Mouse (Mus musculus): ENCODE measurements around the gene Mmp14.

The Mmp14 gene

GRCm38 (mm10) chr14:54413877-54414700 is 17.3 kb upstream of the Mmp14 start:
- no peak for DNase-seq (ENCODE audit: low spot score in 2 of 2)

- DNase-seq (ENCODE audit: low spot score in 2 of 2): no peak
Measured at GRCm38 (mm10) chr14:54415241-54416020, 16.0 kb upstream of the Mmp14 start.

- no peak for DNase-seq (ENCODE audit: low spot score in 2 of 2)
Measured at GRCm38 (mm10) chr14:54416229-54416775, 15.1 kb upstream of the Mmp14 start.

- no peak for DNase-seq (ENCODE audit: low spot score in 2 of 2)
Measured at GRCm38 (mm10) chr14:54416830-54417229, 14.6 kb upstream of the Mmp14 start.

- DNase-seq (ENCODE audit: low spot score in 2 of 2): no peak
Measured at GRCm38 (mm10) chr14:54417623-54418081, 13.8 kb upstream of the Mmp14 start, which contains the start of gene Slc7a7. Gene Slc7a7 (minus strand): TSS chr14:54417780.

GRCm38 (mm10) chr14:54421014-54421413 is 10.4 kb upstream of the Mmp14 start:
- DNase-seq (ENCODE audit: low spot score in 2 of 2): no peak

- DNase-seq (ENCODE audit: low spot score in 2 of 2): no peak
Measured at GRCm38 (mm10) chr14:54423406-54423805, 8.0 kb upstream of the Mmp14 start.

- no peak for DNase-seq (ENCODE audit: low spot score in 2 of 2)
Measured at GRCm38 (mm10) chr14:54424634-54425033, 6.8 kb upstream of the Mmp14 start.

- no peak for DNase-seq (ENCODE audit: low spot score in 2 of 2)
Measured at GRCm38 (mm10) chr14:54425540-54425939, 5.9 kb upstream of the Mmp14 start.

- DNase-seq (ENCODE audit: low spot score in 2 of 2): no peak
Measured at GRCm38 (mm10) chr14:54426003-54426688, 5.3 kb upstream of the Mmp14 start.

- peak; percentile 83 to 91 for DNase-seq (ENCODE audit: low spot score in 2 of 2)
Measured at GRCm38 (mm10) chr14:54426689-54427398, 4.6 kb upstream of the Mmp14 start, which contains the start of gene Mrpl52. Gene Mrpl52 (plus strand): TSS chr14:54426909.

GRCm38 (mm10) chr14:54427696-54428095 is 3.7 kb upstream of the Mmp14 start:
- DNase-seq (ENCODE audit: low spot score in 2 of 2): no peak

- no peak for DNase-seq (ENCODE audit: low spot score in 2 of 2)
Measured at GRCm38 (mm10) chr14:54428421-54428820, 3.0 kb upstream of the Mmp14 start.

- no peak for DNase-seq (ENCODE audit: low spot score in 2 of 2)
Measured at GRCm38 (mm10) chr14:54429332-54430093, 1.9 kb upstream of the Mmp14 start.

- no peak for DNase-seq (ENCODE audit: low spot score in 2 of 2)
Measured at GRCm38 (mm10) chr14:54430406-54431145, 836 bp upstream of the Mmp14 start.

GRCm38 (mm10) chr14:54432078-54432836 is 845 bp downstream of the Mmp14 start:
- DNase-seq (ENCODE audit: low spot score in 2 of 2): no peak

- no peak for DNase-seq (ENCODE audit: low spot score in 2 of 2)
Measured at GRCm38 (mm10) chr14:54432837-54433830, 1.7 kb downstream of the Mmp14 start.
